Mouse (Mus musculus) stomach, postnatal 0 days (tissue): ENCODE results near the gene Nlrc5. TPM values are rescaled to one million over a fixed set of nuclear protein-coding genes. Genes with fewer than 3 reads are reported as not detected.

Source experiments
- ATAC-seq: fragments of 200-750 bp; cut with Nextera tagmentation; 2 replicates; pipeline ENCODE4 v1.8.0; 2017; ENCODE audit not compliant: low FRiP score, low TSS enrichment
- DNase-seq: peaks from one replicate; pipeline ENCODE4 v3.0.0-alpha.2; 2016; ENCODE audit warnings: low spot score
- H3K27ac ChIP-seq: fragments of 300-500 bp; sonication (generic); replicated peaks from 2 replicates; pipeline ENCODE4 v1.5.1; 2014; ENCODE audit warnings: mild to moderate bottlenecking, control low read depth
- H3K27me3 ChIP-seq: fragments of 300-500 bp; sonication (generic); 2 replicates; pipeline ENCODE4 v1.6.1; 2014; ENCODE audit warnings: low read length; ENCODE audit not compliant: control insufficient read depth, insufficient read depth
- H3K36me3 ChIP-seq: fragments of 300-500 bp; sonication (generic); 2 replicates; pipeline ENCODE4 v1.6.1; 2014; ENCODE audit warnings: low read length, mixed read lengths; ENCODE audit not compliant: control insufficient read depth, insufficient read depth
- H3K4me1 ChIP-seq: fragments of 300-500 bp; sonication (generic); replicated peaks from 2 replicates; pipeline ENCODE4 v1.6.1; 2014; ENCODE audit warnings: antibody characterized with exemption; ENCODE audit not compliant: control insufficient read depth, insufficient read depth
- H3K4me2 ChIP-seq: fragments of 300-500 bp; sonication (generic); replicated peaks from 2 replicates; pipeline ENCODE4 v1.6.1; 2014; ENCODE audit warnings: low read depth, mild to moderate bottlenecking, control low read depth, moderate library complexity
- H3K4me3 ChIP-seq: fragments of 300-500 bp; sonication (generic); 2 replicates; pipeline ENCODE4 v1.5.1; 2014; ENCODE audit warnings: low read depth, low read length, control low read depth
- H3K9ac ChIP-seq: fragments of 300-500 bp; sonication (generic); 2 replicates; pipeline ENCODE4 v1.6.1; 2014; ENCODE audit warnings: mild to moderate bottlenecking, low read length, control low read depth, mixed read lengths
- H3K9me3 ChIP-seq: fragments of 300-500 bp; sonication (generic); 2 replicates; pipeline ENCODE4 v1.6.1; 2016; ENCODE audit warnings: low read length; ENCODE audit not compliant: control insufficient read depth
- CTCF ChIP-seq: IDR thresholded peaks from 2 replicates; pipeline ENCODE4 v1.5.1; 2016; ENCODE audit warnings: antibody characterized with exemption, low read depth, mild to moderate bottlenecking, moderate library complexity
- EP300 ChIP-seq: optimal IDR thresholded peaks from 2 replicates; pipeline ENCODE3; 2016; ENCODE audit warnings: antibody characterized with exemption
- WGBS: fragments of 180-500 bp; shearing (Covaris S2); extraction: QIAGEN DNeasy Blood & Tissue Kit; methylation state at CpG from one replicate; pipeline ENCODE4 v1.1.7; 2014; 5-methylcytosine and 5-hydroxymethylcytosine counted together
- polyA plus RNA-seq: library from polyadenylated mRNA; unstranded; fragments of >200 nt; fragmentation: Nextera tagmentation; extraction: Ambion mirVana; gene quantifications from 2 replicates; pipeline ENCODE4 v1.2.1, GENCODE M21; 2015

Nlrc5 gene
- polyA plus RNA-seq, 1 experiment from 2014 or later = 0.44 TPM

- TF ChIP-seq CTCF = no peak
- TF ChIP-seq EP300 = no peak
- DNase-seq = no peak
- H3K9ac ChIP-seq = no peak overlapping the region
- H3K27me3 ChIP-seq = no peaks in the 10 kb centered on the region
- ATAC-seq = no peak
- no peak overlapping the region for H3K4me2 ChIP-seq
- H3K9me3 ChIP-seq = no peaks in the 10 kb centered on the region
- H3K4me3 ChIP-seq = no peak overlapping the region
- peaks cover 41% of the 10 kb centered on the region for H3K36me3 ChIP-seq
- H3K4me1 ChIP-seq = no peaks in the 10 kb centered on the region
- no peak overlapping the region for H3K27ac ChIP-seq
- WGBS = 92% methylated on average over 6 of the region's 6 CpGs
Measured at GRCm38 (mm10) chr8:94389531-94389930, 44.6 kb upstream of the Nlrc5 start.

- Histone ChIP-seq H3K4me3 (no peak overlapping the region), H3K9ac (no peak overlapping the region), H3K4me2 (no peak overlapping the region), H3K36me3 (peaks cover 49% of the 10 kb centered on the region), H3K9me3 (no peaks in the 10 kb centered on the region), H3K4me1 (no peaks in the 10 kb centered on the region), H3K27ac (no peak overlapping the region), H3K27me3 (no peaks in the 10 kb centered on the region)
- DNase-seq (no peak), ATAC-seq (no peak)
- 91% methylated on average over 6 of the region's 6 CpGs for WGBS
- TF ChIP-seq EP300 = no peak
- TF ChIP-seq CTCF = no peak
Measured at GRCm38 (mm10) chr8:94390429-94390828, 43.7 kb upstream of the Nlrc5 start.

DNA sequence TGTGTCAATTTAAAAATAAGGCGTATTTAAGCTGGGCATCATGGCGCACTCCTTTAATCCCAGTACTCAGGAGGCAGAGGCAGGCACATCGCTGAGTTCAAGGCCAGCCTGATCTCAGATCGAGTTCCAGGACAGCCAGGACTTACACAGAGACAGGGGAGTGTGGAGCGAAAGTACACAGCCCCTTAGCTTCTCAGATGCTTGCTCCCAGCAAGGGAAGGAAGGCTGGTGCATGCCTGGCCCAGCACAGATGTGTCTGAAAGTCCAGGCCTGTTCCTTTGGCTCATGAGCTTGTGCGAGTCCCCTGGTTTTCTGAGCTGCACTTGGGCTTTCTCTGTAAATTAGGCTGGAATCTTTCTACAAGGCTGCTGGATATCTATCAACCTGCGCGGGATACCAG lies 43.2 kb upstream of the Nlrc5 start:
- H3K9ac ChIP-seq = no peak overlapping the region
- 96% methylated on average over 8 of the region's 8 CpGs for WGBS
- TF ChIP-seq EP300 (no peak), CTCF (no peak)
- H3K4me1 ChIP-seq = no peaks in the 10 kb centered on the region
- H3K36me3 ChIP-seq = peaks cover 49% of the 10 kb centered on the region
- no peak overlapping the region for H3K4me3 ChIP-seq
- H3K4me2 ChIP-seq = no peak overlapping the region
- H3K9me3 ChIP-seq = no peaks in the 10 kb centered on the region
- DNase-seq = no peak
- H3K27me3 ChIP-seq = no peaks in the 10 kb centered on the region
- no peak for ATAC-seq
- no peak overlapping the region for H3K27ac ChIP-seq

- Histone ChIP-seq H3K9me3 (no peaks in the 10 kb centered on the region), H3K9ac (no peak overlapping the region), H3K27me3 (no peaks in the 10 kb centered on the region), H3K36me3 (peaks cover 49% of the 10 kb centered on the region), H3K4me2 (no peak overlapping the region), H3K4me3 (no peak overlapping the region), H3K4me1 (no peaks in the 10 kb centered on the region), H3K27ac (no peak overlapping the region)
- WGBS = 84% methylated on average over 12 of the region's 12 CpGs
- DNase-seq (peak; percentile 65), ATAC-seq (no peak)
- TF ChIP-seq EP300 = no peak
- peak; percentile 72 for TF ChIP-seq CTCF
Measured at GRCm38 (mm10) chr8:94392147-94392546, 42.0 kb upstream of the Nlrc5 start.

DNA sequence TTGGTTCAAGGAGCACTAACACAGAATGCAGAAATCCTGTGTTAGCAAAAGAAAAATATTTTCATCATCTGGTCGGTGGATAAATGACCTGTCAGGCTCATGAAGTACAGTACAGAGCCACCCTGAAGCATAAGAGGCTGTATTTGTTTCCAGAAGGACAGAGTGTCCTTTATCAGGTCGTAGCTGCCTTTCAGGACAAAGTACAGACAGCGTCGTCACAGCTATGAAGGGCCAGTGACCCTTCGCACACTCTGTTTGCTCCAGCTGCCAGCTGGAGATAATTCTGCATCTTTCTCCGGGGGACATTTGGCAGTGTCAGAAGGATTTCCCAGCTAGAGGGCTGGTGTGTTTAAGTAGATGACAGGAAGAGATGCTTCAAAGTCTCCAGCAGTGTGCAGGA lies 41.5 kb upstream of the Nlrc5 start:
- Histone ChIP-seq H3K36me3 (peaks cover 52% of the 10 kb centered on the region), H3K4me2 (no peak overlapping the region), H3K4me1 (no peaks in the 10 kb centered on the region), H3K27me3 (no peaks in the 10 kb centered on the region), H3K4me3 (no peak overlapping the region), H3K27ac (no peak overlapping the region), H3K9me3 (no peaks in the 10 kb centered on the region), H3K9ac (no peak overlapping the region)
- DNase-seq = no peak
- 53% methylated on average over 6 of the region's 6 CpGs for WGBS
- TF ChIP-seq CTCF (no peak), EP300 (no peak)
- ATAC-seq = no peak

DNA sequence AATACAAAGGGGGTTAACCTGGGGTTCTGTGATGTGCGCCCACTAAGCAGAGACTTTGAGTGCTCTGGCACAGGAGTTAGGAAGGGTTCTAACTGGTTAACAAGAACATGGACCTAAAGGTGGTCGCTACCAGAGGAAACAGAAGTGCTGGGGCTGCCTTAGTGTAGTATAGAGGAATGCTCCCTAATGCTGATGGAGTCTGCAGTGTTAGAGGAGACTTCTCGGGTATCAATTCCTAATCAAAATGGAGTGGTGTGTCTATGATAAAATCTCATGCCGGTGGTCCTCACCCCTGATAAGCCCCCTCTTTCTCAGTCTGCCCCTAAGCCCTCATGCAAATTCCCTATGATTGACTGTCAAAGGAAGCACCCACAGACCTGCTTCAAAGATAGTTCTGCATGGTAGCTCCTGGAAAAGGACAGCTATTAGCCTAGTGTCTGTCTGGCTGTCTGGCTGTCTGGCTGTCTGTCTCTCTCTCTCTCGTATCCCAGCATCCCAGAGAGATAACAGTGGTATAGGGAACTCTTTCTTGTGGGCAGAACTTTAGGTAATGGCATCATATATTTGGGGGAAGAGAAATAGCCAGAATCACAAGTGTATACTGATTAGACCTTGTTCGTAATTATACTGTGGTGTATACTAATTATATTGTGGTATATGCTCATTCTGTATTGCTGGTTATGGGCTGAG lies 38.2 kb upstream of the Nlrc5 start:
- 87% methylated on average over 6 of the region's 6 CpGs for WGBS
- H3K4me2 ChIP-seq = no peak overlapping the region

More for the DNA sequence above, 38.2 kb upstream of the Nlrc5 start:
- Histone ChIP-seq H3K9ac (no peak overlapping the region), H3K4me1 (no peaks in the 10 kb centered on the region), H3K36me3 (peaks cover 39% of the 10 kb centered on the region), H3K27ac (no peak overlapping the region), H3K27me3 (no peaks in the 10 kb centered on the region), H3K4me3 (no peak overlapping the region), H3K9me3 (no peaks in the 10 kb centered on the region)
- DNase-seq (no peak), ATAC-seq (no peak)
- TF ChIP-seq CTCF (no peak), EP300 (no peak)
